Mouse (Mus musculus): ENCODE data around the gene Ttll4. TPM values are rescaled to one million over a fixed set of nuclear protein-coding genes. Genes with fewer than 3 reads are reported as not detected.

Ttll4 gene
- polyA plus RNA-seq, 1 experiment, result 42.5 TPM

DNA sequence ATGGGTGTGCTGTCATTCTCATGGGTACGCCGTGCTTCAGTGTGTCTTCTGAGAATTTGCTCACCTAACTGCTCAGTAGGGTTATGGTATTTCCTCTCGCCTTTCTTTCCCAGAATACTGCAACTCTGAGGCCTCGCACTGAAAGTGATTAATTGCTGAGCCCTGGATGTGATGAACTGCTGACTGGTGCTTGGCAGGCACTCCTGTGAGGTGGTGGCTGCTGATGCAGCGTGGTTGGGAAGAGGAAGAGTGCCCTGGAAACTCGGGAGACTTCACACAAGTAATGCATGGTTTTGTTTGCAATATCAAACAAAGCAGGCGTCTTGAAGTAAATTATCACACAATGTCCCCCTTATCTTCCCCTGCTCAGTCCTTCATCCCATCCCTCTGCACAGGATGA lies 11.2 kb downstream of the Ttll4 start:
- H3K4me1 ChIP-seq (ENCODE audit: control insufficient read depth, insufficient read depth, low read length), result no peaks in the 10 kb centered on the region
- H3K4me3 ChIP-seq (ENCODE audit: insufficient read depth, low read length), result no peak overlapping the region
- H3K27ac ChIP-seq (ENCODE audit: insufficient read depth, low read length), result no peak overlapping the region
- no peak for TF ChIP-seq POLR2A (IDR thresholded peaks at IDR 0.05; ENCODE audit: low read depth, low read length)

DNA sequence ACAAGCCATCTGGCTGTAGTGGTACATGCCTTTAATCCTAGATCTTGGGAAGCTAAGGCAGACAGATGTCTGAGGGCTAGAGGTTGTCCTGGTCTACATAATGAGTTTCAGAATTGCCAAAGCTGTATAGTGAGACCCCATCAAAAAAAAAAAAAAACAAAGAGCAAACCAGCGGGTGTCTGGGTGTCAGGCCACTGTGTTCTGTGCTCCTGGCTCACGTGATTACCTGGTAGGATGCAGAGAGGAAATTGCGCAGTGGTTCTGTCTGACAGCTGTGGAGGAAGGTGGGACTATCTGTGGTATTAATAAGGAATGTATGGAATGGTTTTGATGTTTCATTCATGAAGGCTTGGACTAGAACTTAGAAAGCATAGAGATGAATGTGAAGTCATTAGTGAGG lies 15.3 kb downstream of the Ttll4 start:
- no peak overlapping the region for H3K27ac ChIP-seq (ENCODE audit: insufficient read depth, low read length)
- TF ChIP-seq CTCF (IDR thresholded peaks at IDR 0.05; ENCODE audit: borderline replicate concordance, insufficient read depth, low read length) (no peak), POLR2A (IDR thresholded peaks at IDR 0.05; ENCODE audit: low read depth, low read length) (no peak)
- H3K4me3 ChIP-seq (ENCODE audit: insufficient read depth, low read length), result no peak overlapping the region
- H3K4me1 ChIP-seq (ENCODE audit: control insufficient read depth, insufficient read depth, low read length), result no peaks in the 10 kb centered on the region

DNA sequence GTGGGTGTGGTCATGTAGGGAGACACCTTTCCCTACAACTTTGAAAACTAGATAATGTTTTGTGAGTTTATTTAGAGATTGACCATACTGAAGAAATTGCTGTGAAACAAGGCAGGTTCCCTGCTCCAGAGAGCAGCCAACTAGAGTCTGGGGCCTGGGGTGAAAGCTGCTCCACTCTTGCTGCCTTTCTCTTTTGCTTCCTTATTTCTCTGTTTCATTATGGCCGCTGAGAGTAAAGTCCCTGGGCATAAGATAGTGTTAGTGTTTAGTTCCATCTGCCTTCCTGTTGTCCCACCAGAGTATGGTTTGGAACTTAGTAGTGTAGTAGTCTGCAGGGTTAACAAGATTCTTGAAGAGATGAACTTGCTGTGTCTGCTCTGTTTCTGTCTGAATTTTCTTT lies 16.3 kb downstream of the Ttll4 start:
- H3K4me1 ChIP-seq (ENCODE audit: control insufficient read depth, insufficient read depth, low read length), result no peaks in the 10 kb centered on the region
- H3K4me3 ChIP-seq (ENCODE audit: insufficient read depth, low read length), result no peak overlapping the region
- TF ChIP-seq CTCF (IDR thresholded peaks at IDR 0.05; ENCODE audit: borderline replicate concordance, insufficient read depth, low read length), result no peak
- TF ChIP-seq POLR2A (IDR thresholded peaks at IDR 0.05; ENCODE audit: low read depth, low read length), result no peak
- no peak overlapping the region for H3K27ac ChIP-seq (ENCODE audit: insufficient read depth, low read length)

DNA sequence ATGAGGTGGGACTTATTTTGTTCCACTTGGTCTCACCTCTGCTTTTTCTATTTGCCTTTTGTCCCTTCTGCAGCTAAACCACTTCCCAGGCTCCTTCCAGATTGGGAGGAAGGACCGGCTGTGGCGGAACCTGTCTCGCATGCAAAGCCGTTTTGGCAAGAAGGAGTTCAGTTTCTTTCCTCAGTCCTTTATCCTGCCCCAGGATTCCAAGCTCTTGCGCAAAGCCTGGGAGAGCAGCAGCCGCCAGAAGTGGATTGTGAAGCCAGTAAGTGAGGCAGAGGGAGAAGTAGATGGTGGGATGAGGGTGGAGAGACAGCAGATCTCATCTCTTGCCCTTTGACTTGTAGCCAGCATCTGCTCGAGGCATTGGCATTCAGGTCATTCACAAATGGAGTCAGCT lies 25.6 kb downstream of the Ttll4 start:
- no peak overlapping the region for H3K27ac ChIP-seq (ENCODE audit: insufficient read depth, low read length)
- TF ChIP-seq POLR2A (IDR thresholded peaks at IDR 0.05; ENCODE audit: low read depth, low read length) (no peak), CTCF (IDR thresholded peaks at IDR 0.05; ENCODE audit: borderline replicate concordance, insufficient read depth, low read length) (no peak)
- no peaks in the 10 kb centered on the region for H3K4me1 ChIP-seq (ENCODE audit: control insufficient read depth, insufficient read depth, low read length)
- no peak overlapping the region for H3K4me3 ChIP-seq (ENCODE audit: insufficient read depth, low read length)

DNA sequence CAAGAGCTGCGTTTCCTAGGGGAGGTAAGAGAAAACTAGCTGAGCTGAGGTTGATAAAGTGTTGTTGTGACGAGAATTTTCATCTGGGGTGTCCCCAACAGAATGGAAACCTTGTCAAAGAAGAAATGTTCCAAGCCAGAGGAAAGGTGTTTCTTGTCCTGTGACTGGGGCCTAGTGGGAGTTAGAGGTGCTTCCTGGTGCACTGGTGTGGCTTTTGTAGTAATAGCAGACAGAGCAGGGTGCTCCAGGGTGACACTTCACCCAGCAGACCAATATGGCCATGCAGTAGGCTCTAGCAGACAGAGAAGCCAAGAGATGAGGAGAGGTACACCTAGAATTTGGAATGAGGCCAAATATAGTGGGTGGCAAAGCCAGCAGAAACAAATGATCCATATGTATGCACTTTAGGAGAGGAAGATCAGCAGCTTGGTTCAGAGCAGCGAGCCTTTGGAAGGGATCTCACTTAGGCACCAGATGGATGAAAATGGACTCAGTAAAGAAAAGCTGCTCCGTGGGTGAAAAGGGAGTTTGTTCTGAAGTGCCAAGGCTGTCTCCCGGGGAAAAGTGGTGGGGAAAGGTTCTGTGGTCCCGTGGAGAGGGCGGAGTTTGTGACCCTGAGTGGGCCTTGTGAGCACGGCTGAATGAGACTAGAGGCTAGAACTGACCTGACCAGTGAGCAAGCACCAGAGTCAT lies 32.5 kb downstream of the Ttll4 start:
- no peak overlapping the region for H3K27ac ChIP-seq (ENCODE audit: insufficient read depth, low read length)
- no peak overlapping the region for H3K4me3 ChIP-seq (ENCODE audit: insufficient read depth, low read length)
- H3K4me1 ChIP-seq (ENCODE audit: control insufficient read depth, insufficient read depth, low read length), result no peaks in the 10 kb centered on the region
- TF ChIP-seq CTCF (IDR thresholded peaks at IDR 0.05; ENCODE audit: borderline replicate concordance, insufficient read depth, low read length), result no peak
- TF ChIP-seq POLR2A (IDR thresholded peaks at IDR 0.05; ENCODE audit: low read depth, low read length), result no peak

DNA sequence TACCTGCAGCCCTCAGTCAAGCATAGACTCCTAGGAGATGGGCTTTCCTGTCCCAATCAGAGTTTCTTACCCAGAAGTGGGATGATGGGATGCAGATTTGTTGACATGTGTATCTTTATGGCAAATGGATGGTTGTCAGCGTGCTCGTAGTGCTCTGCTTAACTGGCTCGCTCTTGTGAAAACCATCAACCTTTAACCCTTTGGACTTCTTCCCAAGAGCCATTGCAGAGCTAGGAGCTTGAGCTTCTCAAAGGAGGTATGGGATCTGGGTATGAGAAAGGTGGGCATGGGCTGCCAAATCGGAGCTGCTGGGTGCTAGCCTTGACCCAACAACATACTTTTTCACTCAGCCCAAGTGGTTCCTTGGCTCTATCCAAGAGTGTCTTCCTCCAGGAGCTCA lies 34.3 kb downstream of the Ttll4 start:
- no peak for TF ChIP-seq POLR2A (IDR thresholded peaks at IDR 0.05; ENCODE audit: low read depth, low read length)
- Histone ChIP-seq H3K27ac (ENCODE audit: insufficient read depth, low read length) (no peak overlapping the region), H3K4me3 (ENCODE audit: insufficient read depth, low read length) (no peak overlapping the region), H3K4me1 (ENCODE audit: control insufficient read depth, insufficient read depth, low read length) (no peaks in the 10 kb centered on the region)

DNA sequence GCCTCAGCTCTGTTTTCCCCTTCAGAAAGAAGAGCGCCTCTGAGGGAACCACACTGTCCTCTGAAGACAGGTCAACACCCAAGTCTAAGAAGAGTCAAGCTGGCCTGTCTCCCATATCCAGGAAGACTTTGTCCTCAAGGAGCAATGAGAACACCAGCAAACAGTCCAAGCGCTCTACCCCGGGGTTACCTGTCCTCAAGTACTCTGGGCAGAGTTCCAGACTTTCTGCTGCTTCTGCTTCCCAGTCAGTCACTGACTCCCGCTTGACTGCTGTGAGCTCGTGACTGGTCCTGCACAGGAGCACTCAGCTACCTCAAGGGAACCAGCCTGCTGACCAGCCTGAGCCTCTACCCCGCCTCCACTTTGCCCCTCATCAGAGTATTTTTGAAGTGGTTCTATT lies 35.9 kb downstream of the Ttll4 start:
- no peak for TF ChIP-seq POLR2A (IDR thresholded peaks at IDR 0.05; ENCODE audit: low read depth, low read length)
- TF ChIP-seq CTCF (IDR thresholded peaks at IDR 0.05; ENCODE audit: borderline replicate concordance, insufficient read depth, low read length), result no peak
- Histone ChIP-seq H3K4me1 (ENCODE audit: control insufficient read depth, insufficient read depth, low read length) (no peaks in the 10 kb centered on the region), H3K27ac (ENCODE audit: insufficient read depth, low read length) (no peak overlapping the region)

DNA sequence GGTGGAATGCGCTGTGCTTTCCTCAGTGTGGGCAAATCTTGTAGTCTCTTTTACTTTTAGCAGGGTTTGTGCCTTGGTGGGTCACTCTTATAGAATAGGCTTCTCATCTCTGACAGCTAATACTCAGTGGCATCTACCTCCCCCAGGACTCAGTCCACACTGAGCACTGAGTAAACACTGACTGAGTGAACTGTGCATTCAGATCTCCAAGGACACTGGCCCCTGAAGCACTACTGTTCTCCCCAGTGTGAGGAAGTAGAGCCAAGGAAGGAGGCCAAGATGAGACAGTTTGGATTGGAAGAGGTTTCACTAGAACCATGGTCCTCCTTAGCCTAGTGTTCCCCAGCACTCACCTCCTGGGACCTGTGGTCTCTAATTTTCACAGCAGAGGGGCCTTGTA lies 36.8 kb downstream of the Ttll4 start:
- H3K27ac ChIP-seq (ENCODE audit: insufficient read depth, low read length), result no peak overlapping the region
- no peak for TF ChIP-seq CTCF (IDR thresholded peaks at IDR 0.05; ENCODE audit: borderline replicate concordance, insufficient read depth, low read length)
- no peak for TF ChIP-seq POLR2A (IDR thresholded peaks at IDR 0.05; ENCODE audit: low read depth, low read length)
- H3K4me1 ChIP-seq (ENCODE audit: control insufficient read depth, insufficient read depth, low read length), result no peaks in the 10 kb centered on the region
- H3K4me3 ChIP-seq (ENCODE audit: insufficient read depth, low read length), result no peak overlapping the region

More for the DNA sequence above, 35.9 kb downstream of the Ttll4 start:
- H3K4me3 ChIP-seq (ENCODE audit: insufficient read depth, low read length), result no peak overlapping the region

DNA sequence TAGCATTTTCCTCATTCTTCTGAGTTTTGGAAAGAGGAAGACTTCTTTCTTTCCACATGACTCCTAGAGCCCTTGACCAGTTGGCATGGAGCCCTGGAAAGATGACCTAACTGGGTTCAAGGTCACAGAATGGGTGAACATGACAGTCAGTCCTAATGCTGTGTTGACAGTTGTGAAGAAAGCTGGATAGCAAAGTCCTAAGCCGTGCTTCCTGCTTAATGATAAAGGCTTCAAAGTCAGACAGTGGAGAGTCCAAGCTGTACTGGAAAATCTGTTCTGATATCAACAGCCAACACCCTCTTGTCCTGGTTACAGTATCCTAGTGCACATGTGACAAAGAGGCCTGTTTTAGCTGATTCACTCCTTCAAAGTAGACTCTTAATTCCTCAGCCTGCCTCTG lies 37.2 kb downstream of the Ttll4 start:
- H3K27ac ChIP-seq (ENCODE audit: insufficient read depth, low read length), result no peak overlapping the region
- no peaks in the 10 kb centered on the region for H3K4me1 ChIP-seq (ENCODE audit: control insufficient read depth, insufficient read depth, low read length)
- TF ChIP-seq POLR2A (IDR thresholded peaks at IDR 0.05; ENCODE audit: low read depth, low read length) (no peak), CTCF (IDR thresholded peaks at IDR 0.05; ENCODE audit: borderline replicate concordance, insufficient read depth, low read length) (no peak)
- H3K4me3 ChIP-seq (ENCODE audit: insufficient read depth, low read length), result no peak overlapping the region

DNA sequence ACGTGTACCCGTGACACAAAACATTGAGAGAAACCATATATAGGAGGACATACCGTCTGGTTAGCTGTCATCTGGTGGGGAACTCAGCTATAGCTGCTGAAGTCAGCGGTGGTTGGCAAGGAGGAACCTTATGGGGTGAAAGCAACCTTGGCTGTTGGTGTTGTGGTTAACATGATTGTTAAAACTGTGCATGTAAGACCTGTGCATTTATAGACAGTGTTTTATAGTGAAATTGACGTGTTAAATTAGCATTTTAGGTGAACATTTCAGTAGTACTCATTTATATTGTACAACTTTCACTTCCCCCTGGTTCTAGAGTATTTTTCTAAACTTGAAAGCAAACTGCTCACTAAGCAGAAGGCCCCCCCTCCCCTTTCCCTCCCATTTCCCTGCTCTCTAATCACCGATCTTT lies 40.6 kb downstream of the Ttll4 start:
- Histone ChIP-seq H3K4me3 (ENCODE audit: insufficient read depth, low read length) (no peak overlapping the region), H3K27ac (ENCODE audit: insufficient read depth, low read length) (no peak overlapping the region), H3K4me1 (ENCODE audit: control insufficient read depth, insufficient read depth, low read length) (no peaks in the 10 kb centered on the region)
- TF ChIP-seq CTCF (IDR thresholded peaks at IDR 0.05; ENCODE audit: borderline replicate concordance, insufficient read depth, low read length), result no peak
- no peak for TF ChIP-seq POLR2A (IDR thresholded peaks at IDR 0.05; ENCODE audit: low read depth, low read length)

DNA sequence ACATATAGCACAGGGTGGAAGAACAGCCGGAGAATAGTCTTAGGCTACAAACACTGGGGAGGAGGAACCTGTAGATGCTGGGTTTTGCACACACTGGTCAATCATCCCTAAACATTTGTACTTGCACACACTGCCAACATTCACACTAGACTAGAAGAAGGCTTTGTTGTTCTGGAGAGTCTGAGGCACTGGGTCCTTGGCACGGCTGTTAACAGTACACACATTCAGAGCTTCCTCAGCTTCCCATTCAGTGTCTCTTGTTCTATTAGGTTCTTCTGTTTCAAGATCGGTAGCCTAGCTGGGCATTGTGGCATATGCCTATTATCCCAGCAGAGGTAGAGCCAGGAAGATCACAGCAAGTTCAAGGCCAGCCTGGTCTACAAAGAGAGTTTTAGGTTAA lies 42.6 kb downstream of the Ttll4 start:
- no peak overlapping the region for H3K27ac ChIP-seq (ENCODE audit: insufficient read depth, low read length)
- no peak for TF ChIP-seq POLR2A (IDR thresholded peaks at IDR 0.05; ENCODE audit: low read depth, low read length)
- no peak for TF ChIP-seq CTCF (IDR thresholded peaks at IDR 0.05; ENCODE audit: borderline replicate concordance, insufficient read depth, low read length)
- no peaks in the 10 kb centered on the region for H3K4me1 ChIP-seq (ENCODE audit: control insufficient read depth, insufficient read depth, low read length)
- H3K4me3 ChIP-seq (ENCODE audit: insufficient read depth, low read length), result no peak overlapping the region

Data from embryonic fibroblast, embryonic 13.5 days (primary cell).